Mouse (Mus musculus) bone marrow, adult 2 months (tissue): ENCODE measurements at regions not wholly inside any gene's neighbourhood (a gene's known extent, or its start where the extent isn't known, plus 50 kb on each side); places are given as distances from the start of the nearest gene placed in this dataset.

Source experiments
- CTCF ChIP-seq: fragments of 200-500 bp; IDR thresholded peaks from 2 replicates; pipeline ENCODE4 v1.5.1; 2011; ENCODE audit warnings: low read length, control low read depth; ENCODE audit not compliant: control insufficient read depth, insufficient read depth
- POLR2A ChIP-seq: fragments of 200-500 bp; IDR thresholded peaks from 2 replicates; pipeline ENCODE4 v1.6.1; 2011; ENCODE audit warnings: low read depth, mild to moderate bottlenecking, control low read depth, low read length, borderline replicate concordance; ENCODE audit not compliant: control insufficient read depth

- TF ChIP-seq CTCF (no peak), POLR2A (no peak)
Measured at GRCm38 (mm10) chr2:17931881-17932280, 64.9 kb downstream of the H2al2a start.
